Mouse (Mus musculus) ovary, postnatal 14 days (tissue): Measurements from ENCODE around the gene Vps9d1.
"Not testable (repeated sequence)": the region's sequence is repeated elsewhere in the genome, so short reads cannot be mapped to it uniquely, and the experiment has no call there.

Experiments
- DNase-seq: peaks from one replicate; pipeline ENCODE4 v3.0.0; 2022; ENCODE audit warnings: low spot score

The Vps9d1 gene

DNA sequence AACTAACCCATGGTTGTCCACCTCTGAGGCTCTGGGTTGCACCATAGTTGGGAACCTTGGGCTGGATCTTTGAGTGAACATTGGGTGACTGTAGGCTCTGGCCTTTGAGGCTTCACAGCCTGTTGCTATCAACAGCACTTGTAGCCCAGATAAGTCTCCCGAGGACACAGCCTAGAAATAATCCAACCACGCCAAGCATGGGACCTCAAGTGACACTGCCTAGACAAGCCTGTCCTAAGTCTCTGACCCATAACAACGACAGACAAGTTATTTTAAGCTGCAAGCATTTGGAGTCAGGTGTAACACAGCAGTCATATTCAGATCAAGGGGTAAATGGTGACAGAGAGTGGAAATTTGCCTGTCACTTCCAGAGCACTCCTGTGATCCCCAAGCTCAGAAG, 38.7 kb downstream of the Vps9d1 start:
- no peak for DNase-seq

DNA sequence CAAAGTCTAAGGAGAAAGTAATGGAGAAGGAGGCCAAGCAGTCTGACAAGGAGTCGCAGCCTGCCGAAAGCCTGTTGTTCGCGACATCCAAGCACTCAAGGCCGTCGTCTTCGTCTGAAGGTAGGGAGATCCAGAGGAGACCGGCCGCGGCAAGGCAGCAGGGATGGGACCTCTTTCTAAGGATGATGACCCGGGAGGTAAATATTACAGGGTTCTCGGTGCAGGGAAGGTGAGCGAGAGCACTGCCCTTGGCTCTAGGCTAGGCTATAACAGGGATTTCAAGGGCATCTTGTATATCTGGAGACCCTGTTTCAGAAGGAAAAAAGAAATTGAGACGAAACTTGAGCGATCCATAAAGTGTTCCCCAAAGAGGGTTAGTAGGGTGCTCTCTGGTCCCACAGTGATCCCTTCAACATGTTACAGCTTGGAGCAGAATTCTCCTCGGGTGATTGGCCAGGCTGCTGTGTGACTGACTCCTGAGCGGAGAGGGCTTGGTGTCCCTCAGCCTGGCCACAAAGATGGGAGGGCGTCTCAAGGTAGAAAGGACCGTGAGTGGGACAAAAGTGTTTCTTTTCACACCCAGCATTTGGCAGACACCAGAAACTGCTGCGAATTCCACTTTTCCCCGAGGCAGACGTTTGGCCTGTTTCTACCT, 40.9 kb downstream of the Vps9d1 start:
- no peak for DNase-seq

DNA sequence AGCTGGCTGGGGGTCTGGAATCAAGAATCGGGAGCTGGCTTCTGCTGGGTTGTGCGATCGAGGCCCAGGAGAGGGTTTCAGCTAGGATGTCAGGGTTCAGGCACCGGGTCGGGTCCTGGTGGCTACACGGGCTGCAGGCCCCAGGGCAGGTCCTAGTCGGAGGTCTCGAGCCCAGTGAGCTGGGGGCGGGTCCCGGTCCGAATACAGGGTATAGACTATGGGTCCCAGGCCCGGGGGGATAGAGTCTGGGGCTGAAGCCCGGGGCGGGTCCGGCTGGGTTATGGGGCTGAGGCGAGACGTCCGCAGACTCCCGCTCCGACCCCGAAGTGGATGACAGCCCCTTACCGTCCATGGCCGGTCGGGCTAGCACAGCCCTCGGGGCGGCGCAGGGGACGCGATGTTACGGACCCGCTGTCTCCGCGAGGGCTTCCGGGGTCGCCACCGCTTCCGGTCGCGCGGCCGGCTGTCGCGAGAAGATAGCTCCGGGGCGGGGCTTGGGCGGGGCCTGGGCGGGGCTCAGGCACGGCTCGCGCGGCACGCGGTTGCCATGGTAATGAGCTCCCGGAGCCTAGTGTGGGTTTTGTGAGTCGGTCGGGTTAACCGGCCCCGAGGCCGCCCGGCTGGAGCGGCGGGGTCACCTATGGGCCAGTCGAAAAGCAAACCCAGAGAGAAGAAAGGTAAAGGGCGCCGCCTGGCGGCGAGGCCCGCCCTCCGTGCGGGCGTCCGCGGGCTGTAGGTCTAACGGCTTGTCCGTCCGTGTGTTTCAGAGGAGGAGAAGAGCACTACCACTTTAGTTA, 41.6 kb downstream of the Vps9d1 start, which contains the start of the genes Chmp1a and Spata33:
Gene Chmp1a, minus strand, starts transcription at position 443 of the 797 bp plus-strand sequence.
Gene Spata33, plus strand, starts transcription at position 512 of the 797 bp plus-strand sequence.
- peak; percentile 85 for DNase-seq

DNA sequence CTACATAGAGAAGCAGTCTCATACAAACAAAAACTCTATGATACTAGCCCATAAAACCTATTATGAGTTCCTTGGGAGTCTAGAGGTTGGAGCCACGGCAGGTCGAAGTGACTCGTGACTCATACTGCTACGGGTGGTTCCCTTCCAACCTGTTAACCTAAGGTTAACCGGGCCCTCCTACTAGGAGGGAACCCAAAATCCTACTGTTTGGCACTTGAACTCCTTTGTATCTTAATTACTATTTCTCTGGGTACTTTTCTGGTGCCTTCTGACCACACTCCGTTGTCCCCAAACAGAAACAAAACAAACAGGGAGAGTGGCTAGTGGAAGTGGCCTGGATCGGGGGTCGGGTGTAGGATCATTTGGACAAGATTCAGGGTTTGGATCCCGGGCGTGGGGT, 42.3 kb downstream of the Vps9d1 start:
- DNase-seq, result no peak

DNA sequence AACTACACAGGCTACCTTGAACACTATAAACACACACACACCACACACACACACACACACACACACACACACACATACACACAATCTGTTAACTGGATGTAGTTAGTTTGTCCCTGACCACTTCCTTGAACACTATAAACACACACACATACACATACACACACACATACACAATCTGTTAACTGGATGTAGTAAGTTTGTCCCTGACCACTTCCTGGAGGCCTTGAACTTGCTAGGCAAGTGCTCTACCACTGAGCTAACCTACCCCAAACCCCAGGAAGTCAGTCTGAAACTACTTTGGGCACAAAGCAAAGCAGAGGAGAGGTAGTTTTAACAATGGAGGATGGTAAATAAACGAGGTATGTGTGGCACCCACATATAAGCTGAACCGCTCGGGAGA, 50.6 kb downstream of the Vps9d1 start:
- DNase-seq, result no peak

DNA sequence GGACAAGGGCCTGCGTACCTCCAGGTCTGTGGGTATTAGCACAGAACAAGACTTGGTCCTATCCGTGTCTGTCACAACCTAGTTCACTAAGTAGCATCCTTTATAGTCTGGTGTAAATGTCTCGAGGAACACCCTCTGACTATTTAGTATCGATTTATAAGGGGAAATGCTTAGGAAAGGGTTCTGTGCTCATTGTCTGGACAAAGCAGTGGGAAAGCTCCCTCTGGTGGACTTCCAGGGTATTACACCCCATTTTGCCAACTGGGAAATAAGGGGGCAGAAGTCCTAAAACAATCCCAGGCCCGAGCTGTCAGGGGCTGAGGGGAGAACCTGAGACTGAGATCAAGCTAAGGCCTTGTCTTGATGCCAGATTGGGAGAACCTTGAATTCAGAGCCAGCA, 51.9 kb downstream of the Vps9d1 start:
- peak; percentile 82 for DNase-seq

DNA sequence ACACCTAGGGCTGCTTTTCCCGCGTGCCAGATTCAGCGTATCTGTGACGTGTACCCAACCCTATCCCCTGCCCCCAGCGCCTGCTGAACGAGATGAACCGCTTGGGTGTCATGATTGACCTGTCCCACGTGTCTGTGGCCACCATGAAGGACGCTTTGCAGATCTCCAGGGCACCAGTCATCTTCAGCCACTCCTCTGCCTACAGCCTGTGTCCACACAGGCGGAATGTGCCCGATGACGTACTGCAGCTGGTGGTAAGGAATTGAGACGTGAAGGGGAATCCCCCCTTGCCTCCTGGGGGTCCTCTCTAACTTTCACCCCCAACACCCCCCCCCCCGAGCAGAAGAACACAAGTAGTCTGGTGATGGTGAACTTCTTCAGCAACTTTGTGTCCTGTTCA, 54.3 kb downstream of the Vps9d1 start:
- no peak for DNase-seq

DNA sequence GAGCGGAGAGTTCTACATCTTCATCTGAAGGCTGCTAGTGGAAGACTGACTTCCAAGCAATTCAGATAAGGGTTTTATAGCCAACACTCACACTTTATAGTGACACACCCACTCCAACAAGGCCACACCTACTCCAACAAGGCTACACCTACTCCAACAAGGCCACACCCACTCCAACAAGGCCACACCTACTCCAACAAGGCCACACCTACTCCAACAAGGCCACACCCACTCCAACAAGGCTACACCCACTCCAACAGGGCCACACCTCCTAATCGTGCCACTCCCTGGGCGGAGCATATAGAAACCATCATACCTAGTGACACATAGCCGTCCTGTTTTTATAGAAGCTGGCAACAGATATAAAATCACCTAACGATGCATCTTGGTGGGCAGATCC, 57.1 kb downstream of the Vps9d1 start:
- not testable (repeated sequence) for DNase-seq

DNA sequence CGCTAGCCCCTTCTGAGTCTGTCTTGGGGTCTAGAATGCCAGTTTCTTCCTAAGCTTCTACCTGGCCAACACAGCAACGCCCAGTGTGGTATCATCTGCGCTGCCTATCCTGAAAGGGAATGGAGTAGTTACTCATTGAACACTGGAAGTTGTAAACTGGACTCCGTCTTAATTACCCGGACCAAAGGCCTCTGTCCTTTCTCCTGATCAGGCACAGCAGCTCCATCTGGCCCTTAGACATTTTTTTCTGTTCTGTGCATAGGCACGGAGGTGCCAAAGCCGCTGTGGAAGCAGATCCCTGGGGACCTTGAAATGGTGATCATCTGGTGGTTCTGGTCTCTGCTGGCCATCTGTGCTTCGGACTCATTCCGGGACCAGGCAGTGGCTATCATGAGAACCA, 60.4 kb downstream of the Vps9d1 start:
- DNase-seq, result no peak
